Mouse (Mus musculus): ENCODE measurements around the gene Cbs. TPM values are rescaled to one million over a fixed set of nuclear protein-coding genes. Genes with fewer than 3 reads are reported as not detected.

Gene Cbs
- total RNA-seq, 1 experiment from 2014 or later = not detected

- no peak for ATAC-seq (replicated peaks in 1 of 2; ENCODE audit: insufficient read depth in 1 of 2, low FRiP score in 2 of 2, low TSS enrichment in 1 of 2, low read depth in 1 of 2, poor library complexity in 2 of 2, severe bottlenecking in 2 of 2)
These were observed 70.8 kb downstream of the Cbs start for GRCm38 (mm10) chr17:31566276-31566675.

GRCm38 (mm10) chr17:31565141-31566056 lies 71.6 kb downstream of the Cbs start:
- ATAC-seq (replicated peaks in 1 of 2; ENCODE audit: insufficient read depth in 1 of 2, low FRiP score in 2 of 2, low TSS enrichment in 1 of 2, low read depth in 1 of 2, poor library complexity in 2 of 2, severe bottlenecking in 2 of 2) = no peak

- no peak for ATAC-seq (replicated peaks in 1 of 2; ENCODE audit: insufficient read depth in 1 of 2, low FRiP score in 2 of 2, low TSS enrichment in 1 of 2, low read depth in 1 of 2, poor library complexity in 2 of 2, severe bottlenecking in 2 of 2)
These were observed 72.2 kb downstream of the Cbs start for GRCm38 (mm10) chr17:31564858-31565140.

- peak; percentile 91 to 95 for ATAC-seq (replicated peaks in 1 of 2; ENCODE audit: insufficient read depth in 1 of 2, low FRiP score in 2 of 2, low TSS enrichment in 1 of 2, low read depth in 1 of 2, poor library complexity in 2 of 2, severe bottlenecking in 2 of 2)
These were observed 72.8 kb downstream of the Cbs start, which contains the start of gene Pknox1 for GRCm38 (mm10) chr17:31564015-31564857. Gene Pknox1, plus strand, starts transcription at chr17:31564734.

GRCm38 (mm10) chr17:31563632-31564014 lies 73.4 kb downstream of the Cbs start:
- ATAC-seq (replicated peaks in 1 of 2; ENCODE audit: insufficient read depth in 1 of 2, low FRiP score in 2 of 2, low TSS enrichment in 1 of 2, low read depth in 1 of 2, poor library complexity in 2 of 2, severe bottlenecking in 2 of 2) = no peak

- ATAC-seq (replicated peaks in 1 of 2; ENCODE audit: insufficient read depth in 1 of 2, low FRiP score in 2 of 2, low TSS enrichment in 1 of 2, low read depth in 1 of 2, poor library complexity in 2 of 2, severe bottlenecking in 2 of 2) = no peak
These were observed 77.8 kb downstream of the Cbs start for GRCm38 (mm10) chr17:31559021-31559789.

Other genes starting within 250 kb of the Cbs start
- 17.9 and 25.9 TPM in 2 replicates for gene Wdr4, start 117.3 kb downstream of the Cbs start, total RNA-seq (2017)
- gene Ndufv3, start 117.1 kb downstream of the Cbs start, total RNA-seq (2017) = 127 and 203 TPM in 2 replicates
- gene Pknox1, start 72.5 kb downstream of the Cbs start, total RNA-seq (2017) = 30.8 and 31.6 TPM in 2 replicates
- 224 and 307 TPM in 2 replicates for gene U2af1, start 21.7 kb upstream of the Cbs start, total RNA-seq (2017)
- not detected in 2 replicates for gene Cryaa, start 40.6 kb upstream of the Cbs start, total RNA-seq (2017)
- gene Sik1, start 218.6 kb upstream of the Cbs start, total RNA-seq (2017) = 77.4 and 203 TPM in 2 replicates